Mouse (Mus musculus): ENCODE results near the gene Plcg1.

Plcg1 gene

GRCm38 (mm10) chr2:160731117-160731838 is at the start of gene Plcg1:
Gene Plcg1 (plus strand): TSS chr2:160731300.
- peak; percentile 92 for DNase-seq

- DNase-seq, result no peak
Observed at GRCm38 (mm10) chr2:160700271-160700670, 30.8 kb upstream of the Plcg1 start.

DNA sequence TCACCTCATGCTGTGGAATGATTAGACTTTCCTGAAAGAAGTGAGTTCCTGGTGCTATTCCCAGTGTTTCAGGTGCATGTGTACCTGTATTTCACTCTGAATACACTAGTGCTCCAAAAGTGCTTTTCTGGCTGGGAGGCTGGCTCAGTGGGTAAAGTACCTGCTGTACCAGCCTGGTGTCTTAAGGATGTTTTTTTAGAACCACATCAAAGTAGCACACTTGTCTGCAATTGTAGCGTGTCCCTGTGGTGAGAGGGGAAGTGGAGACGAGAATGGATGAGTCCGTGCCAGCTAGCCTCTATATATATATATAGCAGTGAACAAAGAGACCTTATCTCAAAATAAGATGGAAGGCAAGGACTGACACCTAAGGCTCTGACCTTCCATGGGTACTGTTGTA is 29.5 kb upstream of the Plcg1 start:
- DNase-seq, result no peak

DNA sequence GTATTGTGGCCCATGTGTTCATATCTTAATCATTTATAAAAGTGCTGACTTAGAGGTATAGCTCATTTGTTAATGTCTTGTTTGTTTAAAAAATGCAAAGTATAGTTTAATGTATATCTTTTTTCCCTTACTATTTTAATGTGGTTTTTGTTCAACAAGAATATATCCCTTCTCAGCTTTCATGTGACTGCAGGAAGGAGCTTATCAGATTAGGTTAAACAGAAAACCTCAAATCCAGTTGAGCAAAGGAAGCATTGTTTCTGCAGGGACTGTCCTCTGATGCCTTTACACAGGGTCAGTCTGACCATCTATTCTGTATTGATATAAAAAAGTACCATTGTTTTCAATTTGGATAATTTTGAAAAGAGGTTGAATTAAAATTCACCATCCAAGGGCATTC is 28.3 kb upstream of the Plcg1 start:
- DNase-seq, result no peak

- no peak for DNase-seq
Observed at GRCm38 (mm10) chr2:160707673-160708072, 23.4 kb upstream of the Plcg1 start.

DNA sequence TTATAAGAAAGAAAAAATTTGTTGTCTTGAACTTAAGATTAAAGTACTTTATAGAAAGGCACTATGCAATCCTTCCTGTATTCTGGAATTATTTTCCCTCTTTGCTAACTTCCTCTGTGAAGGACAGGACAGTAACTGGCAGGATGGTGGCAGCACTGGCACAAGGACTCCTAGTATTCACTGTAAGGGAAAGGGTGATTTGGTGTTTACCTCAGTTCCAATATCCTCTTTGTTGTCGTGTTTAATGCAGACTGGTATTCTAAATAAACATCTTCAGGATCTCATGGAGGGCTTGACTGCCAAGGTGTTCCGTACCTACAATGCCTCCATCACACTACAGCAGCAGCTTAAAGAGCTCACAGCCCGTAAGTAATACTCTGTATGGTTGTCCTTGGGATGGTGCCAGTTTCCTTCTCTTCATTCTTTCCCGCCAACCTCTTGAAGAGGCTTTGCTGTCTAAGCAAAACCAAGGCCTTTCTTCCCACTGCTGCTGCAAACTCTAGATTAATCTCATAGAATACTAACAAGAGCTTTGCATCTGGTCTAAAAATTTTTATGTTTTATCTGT is 15.6 kb upstream of the Plcg1 start:
- no peak for DNase-seq

DNA sequence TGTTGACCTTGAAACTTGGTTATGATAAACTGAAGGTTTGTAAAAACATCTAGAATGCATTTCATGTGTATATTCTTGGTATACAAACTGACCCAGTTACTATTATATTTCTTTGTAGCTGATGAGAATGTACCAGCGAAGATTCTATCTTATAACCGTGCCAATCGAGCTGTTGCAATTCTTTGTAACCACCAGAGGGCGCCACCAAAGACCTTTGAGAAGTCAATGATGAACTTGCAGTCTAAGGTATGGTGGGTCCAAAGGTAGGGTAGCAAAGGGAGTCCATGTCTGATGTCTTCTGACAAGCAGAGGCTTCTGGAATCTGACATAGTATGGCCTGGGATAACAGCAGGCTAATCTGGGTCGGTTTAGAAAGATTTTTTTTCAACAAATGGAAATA is 13.8 kb upstream of the Plcg1 start:
- no peak for DNase-seq

DNA sequence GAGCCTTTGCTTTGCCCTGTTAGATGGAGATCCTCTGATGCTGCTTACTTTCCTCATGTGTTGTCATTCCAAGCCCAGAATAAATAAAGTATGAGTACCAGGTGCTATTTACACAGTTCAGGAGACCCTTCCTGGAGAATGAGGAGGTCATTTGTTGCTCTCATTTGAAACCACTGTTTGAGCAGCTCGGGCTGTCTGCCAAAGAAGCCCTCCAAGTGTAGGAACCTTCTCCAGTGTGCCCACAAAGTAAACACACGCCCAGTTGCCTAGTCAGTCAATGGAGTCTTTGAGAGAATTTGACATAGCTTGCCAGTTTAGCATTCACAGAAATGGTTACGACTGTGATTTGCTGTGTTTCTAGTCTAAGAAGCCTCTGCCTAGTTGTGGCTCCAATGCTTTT is 12.3 kb upstream of the Plcg1 start:
- DNase-seq, result no peak

DNA sequence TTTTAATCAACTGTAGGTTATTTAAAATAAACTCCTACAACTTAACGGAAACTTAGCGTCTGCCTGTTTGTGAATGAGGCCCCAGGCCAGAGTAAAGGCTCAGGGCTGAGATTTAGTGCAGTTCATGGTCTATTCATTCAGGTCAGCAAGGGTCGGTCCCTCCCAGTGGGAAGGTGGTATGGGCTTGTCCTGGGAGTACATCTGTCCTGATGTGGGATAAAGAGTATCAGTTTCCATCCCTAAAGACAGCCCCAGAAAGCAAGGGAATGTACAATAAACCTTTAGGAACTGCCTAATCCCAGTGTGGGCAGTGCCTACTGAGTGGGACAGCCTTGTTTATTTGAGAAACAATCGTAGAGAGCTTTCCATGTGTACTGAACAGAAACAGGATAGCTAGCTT is 8.4 kb upstream of the Plcg1 start:
- DNase-seq, result no peak

DNA sequence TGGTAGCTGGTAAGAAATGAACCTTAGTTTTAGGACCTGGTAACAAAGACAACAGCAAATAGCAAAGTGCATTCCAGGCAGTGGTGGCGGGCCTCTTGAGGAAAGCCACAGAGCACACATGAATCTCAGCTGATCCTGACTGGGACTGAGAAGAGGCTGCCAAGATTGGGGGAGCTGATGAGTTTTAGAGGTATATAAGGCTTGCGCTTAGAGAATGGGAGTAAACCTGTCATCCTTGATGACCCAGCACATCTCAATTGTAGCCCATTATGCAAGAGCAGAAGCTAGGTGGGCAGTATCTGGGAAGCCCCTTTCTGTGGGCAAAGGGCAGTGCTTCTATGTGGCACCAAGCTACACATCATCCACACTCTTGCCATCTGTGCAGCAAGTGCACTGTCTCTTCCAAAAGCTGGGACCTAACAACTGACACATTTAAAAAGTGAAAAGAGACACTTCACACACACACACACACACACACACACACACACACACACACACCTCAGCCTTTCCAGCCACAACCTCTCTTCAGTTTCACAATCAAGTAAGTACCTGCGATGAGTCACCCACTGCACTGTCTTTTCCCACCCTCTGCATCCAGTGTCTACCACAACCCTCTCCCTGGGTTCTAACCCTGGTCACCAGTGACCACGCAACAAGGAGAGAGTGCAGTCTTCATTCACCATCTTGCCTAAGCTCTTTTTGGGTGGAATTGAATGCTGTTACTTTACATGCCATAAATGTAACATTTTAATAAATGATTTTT is 7.3 kb upstream of the Plcg1 start:
- no peak for DNase-seq

- DNase-seq, result no peak
Observed at GRCm38 (mm10) chr2:160724536-160724935, 6.6 kb upstream of the Plcg1 start.

- DNase-seq, result peak; percentile 1
Observed at GRCm38 (mm10) chr2:160725877-160726864, 4.9 kb upstream of the Plcg1 start.

DNA sequence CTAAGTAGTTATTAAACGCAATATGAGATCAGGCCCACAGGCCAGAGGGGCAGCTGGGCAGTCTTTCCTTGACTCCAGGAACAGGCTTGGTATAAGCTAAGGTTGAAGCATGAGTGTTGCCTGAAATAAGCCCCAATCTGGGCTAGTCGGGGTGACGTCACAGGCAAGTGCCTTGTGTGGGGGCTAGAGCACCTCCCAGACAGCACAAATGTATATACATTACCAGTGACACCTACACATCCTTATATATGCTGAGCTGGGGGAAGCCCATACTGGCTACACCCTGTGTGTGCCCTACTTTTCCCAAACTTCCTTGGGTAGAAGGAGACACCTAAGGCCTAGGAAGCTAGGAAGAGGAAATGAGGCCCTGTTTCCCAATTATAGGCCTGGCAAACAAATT is 2.1 kb upstream of the Plcg1 start:
- peak; percentile 60 for DNase-seq

- DNase-seq, result no peak
Observed at GRCm38 (mm10) chr2:160729436-160729835, 1.7 kb upstream of the Plcg1 start.

DNA sequence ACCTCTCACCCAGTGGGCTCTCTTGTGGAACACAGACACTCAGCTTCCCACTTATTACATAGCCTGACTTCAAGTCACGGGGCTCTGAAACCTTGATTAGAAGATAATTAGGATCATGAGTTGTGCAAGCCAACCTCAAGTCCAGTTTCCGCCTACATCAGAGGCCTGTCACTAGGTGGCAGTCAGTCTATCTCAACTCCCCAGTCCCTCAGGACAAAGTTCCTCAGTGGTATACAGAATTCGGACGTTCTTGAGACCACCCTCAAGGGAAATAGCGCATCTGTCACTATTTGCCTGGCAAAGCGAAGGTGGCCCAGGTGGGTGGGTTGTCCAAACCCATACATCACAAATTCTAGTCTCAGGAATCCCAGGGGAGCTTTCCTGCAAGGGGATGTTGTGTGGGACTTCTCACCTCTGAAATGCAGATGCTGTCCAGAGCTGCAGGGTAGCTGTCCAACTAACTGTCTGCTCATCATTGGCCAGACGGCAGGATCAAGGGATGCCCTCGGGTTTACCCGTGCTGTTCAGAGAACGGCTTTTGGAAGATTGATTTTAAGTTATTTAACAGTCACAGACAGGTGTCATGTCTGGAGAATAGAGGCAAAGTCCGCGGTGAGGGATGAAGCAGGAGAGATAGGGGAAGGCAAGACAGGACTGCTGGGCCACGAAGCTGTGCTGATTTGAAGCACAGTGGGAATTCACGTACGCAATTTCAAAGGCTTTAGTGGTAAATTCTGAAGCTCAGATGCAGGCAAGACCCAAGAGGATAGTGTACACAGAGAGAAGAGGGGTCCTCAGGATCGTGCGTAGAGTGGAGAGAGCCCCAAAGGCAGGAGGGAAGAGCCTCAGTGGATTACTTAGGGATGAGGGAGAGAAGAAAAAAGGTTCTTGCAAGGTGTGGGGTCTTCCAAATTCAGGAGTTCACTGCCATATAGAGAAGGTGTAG is 976 bp upstream of the Plcg1 start:
- no peak for DNase-seq

DNA sequence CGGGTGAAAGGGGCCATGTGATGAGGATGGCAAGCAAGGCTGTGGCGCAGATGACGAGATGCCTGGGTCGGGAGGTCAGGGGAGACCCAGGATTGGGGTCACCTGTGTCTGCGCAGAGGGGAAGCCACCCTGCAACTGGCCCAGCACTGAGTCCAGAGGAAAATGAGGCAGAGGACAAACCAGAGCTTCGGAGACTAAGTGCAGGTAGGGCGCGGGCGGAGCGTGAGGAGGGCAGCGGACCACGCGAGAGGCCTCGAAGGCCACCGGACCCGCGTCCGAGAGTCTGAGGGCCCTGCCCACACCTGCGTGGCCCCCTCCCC is 343 bp upstream of the Plcg1 start:
- no peak for DNase-seq

DNA sequence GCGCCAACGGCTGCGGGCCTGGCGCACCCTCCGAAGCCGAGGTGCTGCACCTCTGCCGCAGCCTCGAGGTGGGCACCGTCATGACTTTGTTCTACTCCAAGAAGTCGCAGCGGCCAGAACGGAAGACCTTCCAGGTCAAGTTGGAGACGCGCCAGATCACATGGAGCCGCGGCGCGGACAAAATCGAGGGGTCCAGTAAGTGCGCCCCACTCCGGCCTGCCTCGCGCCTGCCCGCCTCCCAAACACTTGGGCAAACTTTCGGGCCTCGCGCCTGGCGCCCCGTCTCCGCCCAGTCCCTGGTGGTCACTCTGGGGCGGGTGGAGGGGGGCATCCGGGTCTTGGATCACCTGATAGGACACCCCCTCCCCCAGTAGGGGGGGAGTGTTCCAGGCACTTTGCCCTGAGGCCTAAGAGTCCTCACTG is 750 bp downstream of the Plcg1 start:
- no peak for DNase-seq

GRCm38 (mm10) chr2:160732420-160732995 is 1.4 kb downstream of the Plcg1 start:
- no peak for DNase-seq

- DNase-seq, result no peak
Observed at GRCm38 (mm10) chr2:160733131-160733531, 2.0 kb downstream of the Plcg1 start.

DNA sequence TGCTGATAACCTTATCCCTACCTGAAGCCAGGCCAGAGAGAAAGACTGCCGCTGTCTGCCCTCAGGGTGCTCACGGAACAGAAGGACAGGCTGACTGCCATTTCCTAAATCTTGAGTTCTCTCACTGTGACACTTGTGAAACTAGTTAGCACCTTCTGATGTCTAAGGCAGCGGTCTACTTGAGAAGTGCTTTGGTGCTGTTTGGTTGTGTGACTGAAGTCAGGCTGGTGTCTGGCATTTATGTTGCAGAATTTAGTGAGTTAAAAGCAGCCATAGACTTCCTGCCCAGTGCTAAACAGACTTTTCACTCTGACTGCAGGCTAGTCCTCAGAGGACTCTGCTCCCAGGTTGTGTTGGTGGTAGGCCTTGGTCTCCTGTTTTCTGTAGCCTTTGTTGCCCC is 3.2 kb downstream of the Plcg1 start:
- DNase-seq, result no peak

- no peak for DNase-seq
Observed at GRCm38 (mm10) chr2:160735706-160736310, 4.7 kb downstream of the Plcg1 start.
